Comparison of ENCODE assay signal across 18 mouse cellular contexts in the genomic region with DNA sequence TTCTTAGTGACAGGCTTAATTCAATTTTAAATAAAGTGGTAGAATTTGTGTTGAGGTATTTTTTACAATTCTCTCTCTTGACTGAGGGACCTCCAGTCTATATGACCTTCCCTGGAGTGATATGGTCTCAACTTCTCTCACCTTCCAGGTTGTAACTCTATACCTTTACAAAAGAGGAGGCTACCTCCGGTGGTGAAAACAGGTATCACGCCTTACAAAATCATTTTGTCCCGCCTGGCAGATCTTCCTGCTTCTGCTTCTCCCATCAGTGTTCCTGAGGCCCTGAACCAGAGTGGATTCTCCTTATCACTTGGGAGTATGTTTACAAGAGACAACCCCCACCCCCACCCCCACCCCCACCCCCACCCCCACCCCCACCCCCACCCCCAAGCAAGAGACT. TPM values are rescaled to one million over a fixed set of nuclear protein-coding genes. Genes with fewer than 3 reads are reported as not detected.
A peak's percentile ranks its signal among the peaks of the same experiment; 100 is the strongest.
DNase-seq lines count a peak whose midpoint lies in the region; ATAC-seq and TF ChIP-seq lines count a peak whose summit lies in the region.
"Had no signal": no experiment of that assay in that cellular context is flagged by ENCODE, and none has a peak within 500 bp of the region (broad histone marks: within the 10 kb centered on the region; RNA-seq: fewer than 3 reads in every experiment).

No protein-coding gene starts in this region.

- DNase-seq in hindbrain, postnatal 0 days (ENCODE audit: low spot score), result no peak
- DNase-seq in hindbrain, embryonic 11.5 days (ENCODE audit: low spot score), result no peak
- no peak for DNase-seq in midbrain, postnatal 0 days (ENCODE audit: low spot score)
- DNase-seq in MEL (ENCODE audit: low read depth, low spot score), result peak; percentile 32
- no peak for DNase-seq in stomach, postnatal 0 days (ENCODE audit: low spot score)
- DNase-seq in right cerebral cortex, postnatal 36 days (ENCODE audit: low spot score in 2 of 2), result no peak
- DNase-seq: adrenal gland, postnatal 36 days; layer of hippocampus, adult 9-11 months had no signal

- H3K27me3 ChIP-seq in hindbrain, postnatal 0 days (ENCODE audit: insufficient read depth, low read length), result no peaks in the 10 kb centered on the region
- H3K27me3 ChIP-seq in hindbrain, embryonic 11.5 days (ENCODE audit: control insufficient read depth, insufficient read depth, low read length), result 0 out of 2 replicates have a peak, but pooled peaks cover 6% of the 10 kb centered on the region
- peaks cover 4% of the 10 kb centered on the region; the same call in 1 of the 2 replicates for H3K27me3 ChIP-seq in midbrain, postnatal 0 days (ENCODE audit: insufficient read depth, low read length)
- no peaks in the 10 kb centered on the region for H3K27me3 ChIP-seq in midbrain, embryonic 15.5 days (replicated peaks)
- H3K27me3 ChIP-seq in MEL (ENCODE audit: control insufficient read depth in 1 of 2, insufficient read depth in 2 of 2, low read length in 2 of 2), result peaks cover 8 to 23% of the 10 kb centered on the region in 2 experiments
- H3K27me3 ChIP-seq in stomach, postnatal 0 days (ENCODE audit: control insufficient read depth, insufficient read depth, low read length), result no peaks in the 10 kb centered on the region

- no peak overlapping the region for H3K4me2 ChIP-seq in hindbrain, postnatal 0 days (ENCODE audit: low read depth, low read length)
- H3K4me2 ChIP-seq in hindbrain, embryonic 11.5 days (replicated peaks; ENCODE audit: low read depth, low read length), result no peak overlapping the region
- no peak overlapping the region for H3K4me2 ChIP-seq in midbrain, postnatal 0 days (ENCODE audit: low read depth, low read length, poor library complexity, severe bottlenecking)
- no peak overlapping the region for H3K4me2 ChIP-seq in midbrain, embryonic 15.5 days
- H3K4me2 ChIP-seq in stomach, postnatal 0 days (replicated peaks; ENCODE audit: low read depth), result no peak overlapping the region
- H3K4me2 ChIP-seq: liver, embryonic 15.5 days had no signal

- H3K4me3 ChIP-seq in hindbrain, postnatal 0 days (ENCODE audit: low read length), result no peak overlapping the region
- no peak overlapping the region for H3K4me3 ChIP-seq in hindbrain, embryonic 11.5 days (ENCODE audit: low read depth, low read length)
- no peak overlapping the region for H3K4me3 ChIP-seq in midbrain, postnatal 0 days (ENCODE audit: low read depth, low read length)
- H3K4me3 ChIP-seq in midbrain, embryonic 15.5 days, result no peak overlapping the region
- H3K4me3 ChIP-seq in MEL (ENCODE audit: control insufficient read depth in 1 of 2, insufficient read depth in 1 of 2, low read depth in 2 of 2, low read length in 2 of 2), result no peak overlapping the region
- no peak overlapping the region for H3K4me3 ChIP-seq in stomach, postnatal 0 days (ENCODE audit: low read depth, low read length)
- H3K4me3 ChIP-seq: liver, embryonic 15.5 days had no signal

- no peak overlapping the region for H3K9ac ChIP-seq in hindbrain, postnatal 0 days (replicated peaks; ENCODE audit: low read length)
- H3K9ac ChIP-seq in hindbrain, embryonic 11.5 days (ENCODE audit: low read depth, low read length), result no peak overlapping the region
- no peak overlapping the region for H3K9ac ChIP-seq in midbrain, postnatal 0 days (replicated peaks; ENCODE audit: low read length, poor library complexity, severe bottlenecking)
- no peak overlapping the region for H3K9ac ChIP-seq in midbrain, embryonic 15.5 days
- H3K9ac ChIP-seq in MEL (ENCODE audit: control insufficient read depth, low read depth, low read length, poor library complexity, severe bottlenecking), result no peak overlapping the region
- H3K9ac ChIP-seq in stomach, postnatal 0 days (ENCODE audit: low read length), result no peak overlapping the region
- H3K9ac ChIP-seq: liver, embryonic 15.5 days had no signal

- H3K36me3 ChIP-seq in hindbrain, postnatal 0 days (ENCODE audit: insufficient read depth, low read length), result no peaks in the 10 kb centered on the region
- H3K36me3 ChIP-seq in hindbrain, embryonic 11.5 days (ENCODE audit: control insufficient read depth, insufficient read depth, low read length), result no peaks in the 10 kb centered on the region
- no peaks in the 10 kb centered on the region for H3K36me3 ChIP-seq in midbrain, postnatal 0 days (ENCODE audit: insufficient read depth, low read length)
- no peaks in the 10 kb centered on the region for H3K36me3 ChIP-seq in midbrain, embryonic 15.5 days (replicated peaks)
- H3K36me3 ChIP-seq in MEL (ENCODE audit: control insufficient read depth in 1 of 2, insufficient read depth in 2 of 2, low read length in 2 of 2), result no peaks in the 10 kb centered on the region
- no peaks in the 10 kb centered on the region for H3K36me3 ChIP-seq in stomach, postnatal 0 days (ENCODE audit: control insufficient read depth, insufficient read depth, low read length)
- H3K36me3 ChIP-seq: liver, embryonic 15.5 days had no signal

- no peak overlapping the region for H3K27ac ChIP-seq in hindbrain, postnatal 0 days
- H3K27ac ChIP-seq in hindbrain, embryonic 11.5 days (ENCODE audit: low read depth, low read length), result no peak overlapping the region
- H3K27ac ChIP-seq in midbrain, postnatal 0 days (ENCODE audit: low read depth, low read length), result no peak overlapping the region
- no peak overlapping the region for H3K27ac ChIP-seq in midbrain, embryonic 15.5 days
- no peak overlapping the region for H3K27ac ChIP-seq in MEL (ENCODE audit: control insufficient read depth, low read depth, low read length)
- no peak overlapping the region for H3K27ac ChIP-seq in stomach, postnatal 0 days (replicated peaks)
- H3K27ac ChIP-seq: kidney, postnatal 0 days; liver, embryonic 15.5 days had no signal

- no peak for ATAC-seq in hindbrain, postnatal 0 days
- no peak for ATAC-seq in hindbrain, embryonic 11.5 days (ENCODE audit: low FRiP score)
- ATAC-seq in midbrain, postnatal 0 days (ENCODE audit: low FRiP score), result no peak
- ATAC-seq in midbrain, embryonic 15.5 days (replicated peaks), result no peak
- ATAC-seq in stomach, postnatal 0 days (ENCODE audit: low FRiP score, low TSS enrichment), result no peak

- TF ChIP-seq EP300 in MEL (IDR thresholded peaks at IDR 0.05; ENCODE audit: low read depth in 1 of 2, low read length in 2 of 2), result no peak
- TF ChIP-seq EP300 in stomach, postnatal 0 days (optimal IDR thresholded peaks at IDR 0.05), result no peak

- WGBS in hindbrain, postnatal 0 days, result 45% methylated on average over 3 of the region's 3 CpGs
- WGBS in hindbrain, embryonic 11.5 days, result 48% methylated on average over 3 of the region's 3 CpGs
- 49% methylated on average over 3 of the region's 3 CpGs for WGBS in midbrain, postnatal 0 days
- WGBS in midbrain, embryonic 15.5 days, result 50% methylated on average over 3 of the region's 3 CpGs
- 24% methylated on average over 3 of the region's 3 CpGs for WGBS in stomach, postnatal 0 days

- peak; percentile 11 for TF ChIP-seq RAD21 in MEL (IDR thresholded peaks at IDR 0.05; ENCODE audit: low read depth, low read length)

- H3K79me2 ChIP-seq in MEL (ENCODE audit: control insufficient read depth, insufficient read depth, low read length, poor library complexity), result no peaks in the 10 kb centered on the region

- no peaks in the 10 kb centered on the region for H3K9me3 ChIP-seq in hindbrain, postnatal 0 days (ENCODE audit: low read length)
- no peaks in the 10 kb centered on the region for H3K9me3 ChIP-seq in hindbrain, embryonic 11.5 days (ENCODE audit: control insufficient read depth, low read length)
- H3K9me3 ChIP-seq in midbrain, postnatal 0 days (ENCODE audit: low read length), result no peaks in the 10 kb centered on the region
- H3K9me3 ChIP-seq in midbrain, embryonic 15.5 days, result no peaks in the 10 kb centered on the region
- no peaks in the 10 kb centered on the region for H3K9me3 ChIP-seq in MEL (replicated peaks; ENCODE audit: insufficient read depth, low read length)
- H3K9me3 ChIP-seq in stomach, postnatal 0 days (ENCODE audit: control insufficient read depth, low read length), result no peaks in the 10 kb centered on the region
- H3K9me3 ChIP-seq: liver, embryonic 15.5 days had no signal

- TF ChIP-seq CTCF in hindbrain, postnatal 0 days (IDR thresholded peaks at IDR 0.05; ENCODE audit: low read depth), result peak; percentile 42
- peak; percentile 42 for TF ChIP-seq CTCF in midbrain, postnatal 0 days (IDR thresholded peaks at IDR 0.05)
- peak in 2 of 3 experiments; percentile 34 to 37; a peak in 4 of 6 replicates for TF ChIP-seq CTCF in MEL (IDR thresholded peaks at IDR 0.05 in 2 of 3, conservative IDR thresholded peaks at IDR 0.05 in 1 of 3; ENCODE audit: control insufficient read depth in 1 of 3, insufficient read depth in 1 of 3, low read depth in 2 of 3, low read length in 3 of 3, poor library complexity in 1 of 3, severe bottlenecking in 1 of 3)
- TF ChIP-seq CTCF in stomach, postnatal 0 days (IDR thresholded peaks at IDR 0.05; ENCODE audit: low read depth), result peak; percentile 49

- H3K4me1 ChIP-seq in hindbrain, postnatal 0 days (ENCODE audit: insufficient read depth, low read length), result no peaks in the 10 kb centered on the region
- H3K4me1 ChIP-seq in hindbrain, embryonic 11.5 days (replicated peaks; ENCODE audit: control insufficient read depth, insufficient read depth, low read length), result no peaks in the 10 kb centered on the region
- no peaks in the 10 kb centered on the region for H3K4me1 ChIP-seq in midbrain, postnatal 0 days (ENCODE audit: insufficient read depth, low read length)
- H3K4me1 ChIP-seq in midbrain, embryonic 15.5 days, result no peaks in the 10 kb centered on the region
- H3K4me1 ChIP-seq in MEL (ENCODE audit: control insufficient read depth in 1 of 2, insufficient read depth in 2 of 2, low read length in 2 of 2), result no peaks in the 10 kb centered on the region
- no peaks in the 10 kb centered on the region for H3K4me1 ChIP-seq in stomach, postnatal 0 days (replicated peaks; ENCODE audit: control insufficient read depth, insufficient read depth)
- H3K4me1 ChIP-seq: liver, embryonic 15.5 days had no signal

- no peak for TF ChIP-seq POLR2A in MEL (IDR thresholded peaks at IDR 0.05; ENCODE audit: control insufficient read depth in 1 of 2, insufficient read depth in 1 of 2, low read depth in 1 of 2, low read length in 2 of 2, poor library complexity in 1 of 2)

RNA-seq across cellular contexts. Expression of a gene that starts 2.9 kb away (rescaled TPM):
- total RNA-seq in hindbrain, postnatal 0 days (2014; rRNA removed), result 0.10 TPM in 1 of 2 replicates, not detected in the other
- 0.18 and 0.28 TPM in 2 replicates for polyA plus RNA-seq in hindbrain, postnatal 0 days (2015; fragmentation: Nextera tagmentation; extraction: Ambion mirVana)
- 0.13 and 0.19 TPM in 2 replicates for polyA plus RNA-seq in hindbrain, embryonic 11.5 days (2014; fragmentation: Nextera tagmentation; extraction: Ambion mirVana)
- total RNA-seq in midbrain, postnatal 0 days (2014; rRNA removed), result 0.16 and 0.38 TPM in 2 replicates
- polyA plus RNA-seq in midbrain, postnatal 0 days (2015; fragmentation: Nextera tagmentation; extraction: Ambion mirVana), result 0.14 TPM in 1 of 2 replicates, not detected in the other
- 0.20 and 0.21 TPM in 2 replicates for polyA plus RNA-seq in midbrain, embryonic 15.5 days (2015; fragmentation: Nextera tagmentation; extraction: Ambion mirVana)
- not detected in 2 replicates for total RNA-seq in MEL (2012; rRNA removed)
- polyA plus RNA-seq in MEL (2012; ENCODE audit: insufficient read depth in 1 of 2, insufficient read length in 2 of 2, low read depth in 1 of 2, low replicate concordance in 2 of 2, missing spikeins in 1 of 2), result not detected
- 0.05 TPM in 1 of 2 replicates, not detected in the other for polyA plus RNA-seq in stomach, postnatal 0 days (2015; fragmentation: Nextera tagmentation; extraction: Ambion mirVana)
- total RNA-seq: adrenal gland, postnatal 36 days; common myeloid progenitor, adult 5-6 weeks; gastrocnemius, adult 8-10 months; heart, postnatal 25 days; left cerebral cortex, postnatal 25 days; monocyte, adult 5-6 weeks had no signal
- polyA plus RNA-seq: C2C12; liver, embryonic 15.5 days had no signal

RNA-seq across cellular contexts. Expression of a gene that starts 5.8 kb away (rescaled TPM):
- 28.0 and 29.1 TPM in 2 replicates for total RNA-seq in hindbrain, postnatal 0 days (2014; rRNA removed)
- 9.9 and 12.8 TPM in 2 replicates for polyA plus RNA-seq in hindbrain, postnatal 0 days (2015; fragmentation: Nextera tagmentation; extraction: Ambion mirVana)
- 14.8 and 16.8 TPM in 2 replicates for polyA plus RNA-seq in hindbrain, embryonic 11.5 days (2014; fragmentation: Nextera tagmentation; extraction: Ambion mirVana)
- 20.0 and 23.6 TPM in 2 replicates for total RNA-seq in midbrain, postnatal 0 days (2014; rRNA removed)
- 6.7 and 7.8 TPM in 2 replicates for polyA plus RNA-seq in midbrain, postnatal 0 days (2015; fragmentation: Nextera tagmentation; extraction: Ambion mirVana)
- polyA plus RNA-seq in midbrain, embryonic 15.5 days (2015; fragmentation: Nextera tagmentation; extraction: Ambion mirVana), result 12.5 and 13.4 TPM in 2 replicates
- total RNA-seq in MEL (2012; rRNA removed), result 6.1 and 6.4 TPM in 2 replicates
- 1 to 10 TPM in 1 of 2 experiments, not detected in 1; 5.9 TPM for polyA plus RNA-seq in MEL (2012; ENCODE audit: insufficient read depth in 1 of 2, insufficient read length in 2 of 2, low read depth in 1 of 2, low replicate concordance in 2 of 2, missing spikeins in 1 of 2)
- 11.0 TPM in 2 replicates for polyA plus RNA-seq in stomach, postnatal 0 days (2015; fragmentation: Nextera tagmentation; extraction: Ambion mirVana)

RNA-seq across cellular contexts. Expression of a gene that starts 29.4 kb away (rescaled TPM):
- total RNA-seq in hindbrain, postnatal 0 days (2014; rRNA removed), result 9.1 and 11.2 TPM in 2 replicates
- 82.5 and 90.6 TPM in 2 replicates for polyA plus RNA-seq in hindbrain, postnatal 0 days (2015; fragmentation: Nextera tagmentation; extraction: Ambion mirVana)
- 167 and 171 TPM in 2 replicates for polyA plus RNA-seq in hindbrain, embryonic 11.5 days (2014; fragmentation: Nextera tagmentation; extraction: Ambion mirVana)
- 14.9 and 18.6 TPM in 2 replicates for total RNA-seq in midbrain, postnatal 0 days (2014; rRNA removed)
- 71.7 and 73.7 TPM in 2 replicates for polyA plus RNA-seq in midbrain, postnatal 0 days (2015; fragmentation: Nextera tagmentation; extraction: Ambion mirVana)
- polyA plus RNA-seq in midbrain, embryonic 15.5 days (2015; fragmentation: Nextera tagmentation; extraction: Ambion mirVana), result 103 and 104 TPM in 2 replicates
- total RNA-seq in MEL (2012; rRNA removed), result 97.2 and 99.2 TPM in 2 replicates
- 10 to 100 TPM in 1 of 2 experiments, not detected in 1; 91.7 TPM for polyA plus RNA-seq in MEL (2012; ENCODE audit: insufficient read depth in 1 of 2, insufficient read length in 2 of 2, low read depth in 1 of 2, low replicate concordance in 2 of 2, missing spikeins in 1 of 2)
- 89.2 and 93.6 TPM in 2 replicates for polyA plus RNA-seq in stomach, postnatal 0 days (2015; fragmentation: Nextera tagmentation; extraction: Ambion mirVana)

RNA-seq across cellular contexts. Expression of a gene that starts 49.3 kb away (rescaled TPM):
- not detected in 2 replicates for total RNA-seq in hindbrain, postnatal 0 days (2014; rRNA removed)
- polyA plus RNA-seq in hindbrain, postnatal 0 days (2015; fragmentation: Nextera tagmentation; extraction: Ambion mirVana), result not detected in 2 replicates
- not detected in 2 replicates for polyA plus RNA-seq in hindbrain, embryonic 11.5 days (2014; fragmentation: Nextera tagmentation; extraction: Ambion mirVana)
- 0.44 TPM in 1 of 2 replicates, not detected in the other for total RNA-seq in midbrain, postnatal 0 days (2014; rRNA removed)
- polyA plus RNA-seq in midbrain, postnatal 0 days (2015; fragmentation: Nextera tagmentation; extraction: Ambion mirVana), result not detected in 2 replicates
- not detected in 2 replicates for polyA plus RNA-seq in midbrain, embryonic 15.5 days (2015; fragmentation: Nextera tagmentation; extraction: Ambion mirVana)
- total RNA-seq in MEL (2012; rRNA removed), result not detected in 2 replicates
- polyA plus RNA-seq in MEL (2012; ENCODE audit: insufficient read depth in 1 of 2, insufficient read length in 2 of 2, low read depth in 1 of 2, low replicate concordance in 2 of 2, missing spikeins in 1 of 2), result not detected
- not detected in 2 replicates for polyA plus RNA-seq in stomach, postnatal 0 days (2015; fragmentation: Nextera tagmentation; extraction: Ambion mirVana)
- total RNA-seq: adrenal gland, postnatal 36 days; common myeloid progenitor, adult 5-6 weeks; gastrocnemius, adult 8-10 months; heart, postnatal 25 days; monocyte, adult 5-6 weeks had no signal
- polyA plus RNA-seq: C2C12; forebrain, embryonic 16.5 days; kidney, postnatal 0 days; liver, embryonic 15.5 days had no signal

RNA-seq across cellular contexts. Expression of a gene that starts 51.6 kb away (rescaled TPM):
- total RNA-seq in hindbrain, postnatal 0 days (2014; rRNA removed), result not detected in 2 replicates
- polyA plus RNA-seq in hindbrain, postnatal 0 days (2015; fragmentation: Nextera tagmentation; extraction: Ambion mirVana), result not detected in 2 replicates
- polyA plus RNA-seq in hindbrain, embryonic 11.5 days (2014; fragmentation: Nextera tagmentation; extraction: Ambion mirVana), result 0.73 TPM in 1 of 2 replicates, not detected in the other
- total RNA-seq in midbrain, postnatal 0 days (2014; rRNA removed), result 0.16 and 0.99 TPM in 2 replicates
- polyA plus RNA-seq in midbrain, postnatal 0 days (2015; fragmentation: Nextera tagmentation; extraction: Ambion mirVana), result not detected in 2 replicates
- polyA plus RNA-seq in midbrain, embryonic 15.5 days (2015; fragmentation: Nextera tagmentation; extraction: Ambion mirVana), result not detected in 2 replicates
- total RNA-seq in MEL (2012; rRNA removed), result 0.16 TPM in 1 of 2 replicates, not detected in the other
- polyA plus RNA-seq in MEL (2012; ENCODE audit: insufficient read depth in 1 of 2, insufficient read length in 2 of 2, low read depth in 1 of 2, low replicate concordance in 2 of 2, missing spikeins in 1 of 2), result under 1 TPM in 1 of 2 experiments, not detected in 1; 0.10 TPM
- polyA plus RNA-seq in stomach, postnatal 0 days (2015; fragmentation: Nextera tagmentation; extraction: Ambion mirVana), result 0.10 TPM in 1 of 2 replicates, not detected in the other
- total RNA-seq: adrenal gland, postnatal 36 days; common myeloid progenitor, adult 5-6 weeks; gastrocnemius, adult 8-10 months; heart, postnatal 25 days; monocyte, adult 5-6 weeks had no signal
- polyA plus RNA-seq: C2C12; forebrain, embryonic 16.5 days; kidney, postnatal 0 days; liver, embryonic 15.5 days had no signal
